Mouse (Mus musculus) MEL (cell line): ENCODE measurements around the gene Eif2ak1. TPM values are rescaled to one million over a fixed set of nuclear protein-coding genes. Genes with fewer than 3 reads are reported as not detected.

Experiments used
- DNase-seq: peaks from one replicate; pipeline ENCODE4 v3.0.0; 2011; ENCODE audit warnings: low read depth, low spot score
- H3K27ac ChIP-seq: 2 replicates; pipeline ENCODE4 v1.5.1; 2012; ENCODE audit warnings: low read depth, mild to moderate bottlenecking, control low read depth, low read length, moderate library complexity; ENCODE audit not compliant: control insufficient read depth
- H3K27me3 ChIP-seq, 2 experiments: fragments of 150-350 bp in 1 of 2; sonication (generic) in 1 of 2; 2 replicates each; pipeline ENCODE4 v1.6.1; 2012; ENCODE audit warnings: low read length in 2 of 2, mild to moderate bottlenecking in 2 of 2, improper control_type of control experiment in 1 of 2, moderate library complexity in 1 of 2; ENCODE audit not compliant: insufficient read depth in 2 of 2, control insufficient read depth in 1 of 2
- H3K36me3 ChIP-seq, 2 experiments: 2 replicates each; pipeline ENCODE4 v1.6.1; 2012 to 2014; ENCODE audit warnings: low read length in 2 of 2, improper control_type of control experiment in 1 of 2, inconsistent platforms in 1 of 2, mild to moderate bottlenecking in 1 of 2; ENCODE audit not compliant: insufficient read depth in 2 of 2, control insufficient read depth in 1 of 2
- H3K4me1 ChIP-seq, 2 experiments: fragments of 150-350 bp in 1 of 2; sonication (generic) in 1 of 2; 2 replicates each; pipeline ENCODE4 v1.6.1; 2012; ENCODE audit warnings: low read length in 2 of 2, improper control_type of control experiment in 1 of 2, mild to moderate bottlenecking in 1 of 2; ENCODE audit not compliant: insufficient read depth in 2 of 2, control insufficient read depth in 1 of 2
- H3K4me3 ChIP-seq, 2 experiments: fragments of 150-350 bp in 1 of 2; sonication (generic) in 1 of 2; 2 replicates each; pipeline ENCODE4 v1.5.1; 2012; ENCODE audit warnings: low read depth in 2 of 2, low read length in 2 of 2, mild to moderate bottlenecking in 2 of 2, moderate library complexity in 2 of 2, control low read depth in 1 of 2, improper control_type of control experiment in 1 of 2; ENCODE audit not compliant: control insufficient read depth in 1 of 2, insufficient read depth in 1 of 2
- H3K79me2 ChIP-seq: 2 replicates; pipeline ENCODE4 v1.6.1; 2012; ENCODE audit warnings: mild to moderate bottlenecking, low read length, moderate library complexity; ENCODE audit not compliant: control insufficient read depth, poor library complexity, insufficient read depth
- H3K9ac ChIP-seq: 2 replicates; pipeline ENCODE4 v1.6.1; 2012; ENCODE audit warnings: low read depth, mild to moderate bottlenecking, control low read depth, low read length, moderate library complexity; ENCODE audit not compliant: control insufficient read depth, poor library complexity, severe bottlenecking
- H3K9me3 ChIP-seq: fragments of 150-350 bp; sonication (generic); replicated peaks from 2 replicates; pipeline ENCODE4 v1.6.1; 2012; ENCODE audit warnings: mild to moderate bottlenecking, low read length, improper control_type of control experiment, moderate library complexity; ENCODE audit not compliant: insufficient read depth
- BHLHE40 ChIP-seq: IDR thresholded peaks from 2 replicates; pipeline ENCODE4 v1.6.1; 2012; ENCODE audit warnings: low read depth, mild to moderate bottlenecking, inconsistent platforms, low read length, improper control_type of control experiment, borderline replicate concordance
- CHD2 ChIP-seq: IDR thresholded peaks from 2 replicates; pipeline ENCODE4 v1.6.1; 2011; ENCODE audit warnings: low read length, improper control_type of control experiment
- CTCF ChIP-seq, 3 experiments: IDR thresholded peaks in 2 of 3; conservative IDR thresholded peaks in 1 of 3; 2 replicates each; pipeline ENCODE4 v1.5.1; 2011 to 2012; ENCODE audit warnings: low read length in 3 of 3, low read depth in 2 of 3, mild to moderate bottlenecking in 2 of 3, improper control_type of control experiment in 1 of 3, inconsistent platforms in 1 of 3, mixed read lengths in 1 of 3, moderate library complexity in 1 of 3; ENCODE audit not compliant: control insufficient read depth in 1 of 3, insufficient read depth in 1 of 3, poor library complexity in 1 of 3, severe bottlenecking in 1 of 3
- E2F4 ChIP-seq: IDR thresholded peaks from 2 replicates; pipeline ENCODE4 v1.6.1; 2011; ENCODE audit warnings: low read depth, low read length, improper control_type of control experiment, borderline replicate concordance
- ETS1 ChIP-seq: IDR thresholded peaks from 2 replicates; pipeline ENCODE4 v1.6.1; 2012; ENCODE audit warnings: low read depth, mild to moderate bottlenecking, inconsistent platforms, low read length, improper control_type of control experiment, moderate library complexity
- GABPA ChIP-seq: IDR thresholded peaks from 2 replicates; pipeline ENCODE4 v1.6.1; 2012; ENCODE audit warnings: low read depth, mild to moderate bottlenecking, inconsistent platforms, low read length, improper control_type of control experiment, moderate library complexity
- GATA1 ChIP-seq: IDR thresholded peaks from 2 replicates; pipeline ENCODE4 v1.6.1; 2011; ENCODE audit warnings: low read depth, low read length, improper control_type of control experiment
- HCFC1 ChIP-seq: IDR thresholded peaks from 2 replicates; pipeline ENCODE4 v1.6.1; 2012; ENCODE audit warnings: low read depth, mild to moderate bottlenecking, inconsistent platforms, low read length, improper control_type of control experiment, moderate library complexity
- JUND ChIP-seq: IDR thresholded peaks from 2 replicates; pipeline ENCODE4 v1.6.1; 2011; ENCODE audit warnings: low read depth, mild to moderate bottlenecking, improper control_type of control experiment, low read length
- MAFK ChIP-seq: IDR thresholded peaks from 2 replicates; pipeline ENCODE4 v1.6.1; 2011; ENCODE audit warnings: low read depth, mild to moderate bottlenecking, low read length, improper control_type of control experiment, borderline replicate concordance
- MAX ChIP-seq: IDR thresholded peaks from 2 replicates; pipeline ENCODE4 v1.6.1; 2011; ENCODE audit warnings: low read length, improper control_type of control experiment
- MYC ChIP-seq: IDR thresholded peaks from 2 replicates; pipeline ENCODE4 v1.6.1; 2011; ENCODE audit warnings: low read depth, mild to moderate bottlenecking, low read length, improper control_type of control experiment, moderate library complexity
- NRF1 ChIP-seq: IDR thresholded peaks from 2 replicates; pipeline ENCODE4 v1.6.1; 2014; ENCODE audit warnings: low read depth, mild to moderate bottlenecking, inconsistent platforms, low read length, improper control_type of control experiment, moderate library complexity; ENCODE audit not compliant: poor library complexity, insufficient read depth, severe bottlenecking
- RAD21 ChIP-seq: IDR thresholded peaks from 2 replicates; pipeline ENCODE4 v1.6.1; 2011; ENCODE audit warnings: mild to moderate bottlenecking, low read depth, low read length, improper control_type of control experiment
- SMC3 ChIP-seq: IDR thresholded peaks from 2 replicates; pipeline ENCODE4 v1.6.1; 2011; ENCODE audit warnings: low read depth, low read length, improper control_type of control experiment
- TCF12 ChIP-seq: IDR thresholded peaks from 2 replicates; pipeline ENCODE4 v1.6.1; 2014; ENCODE audit warnings: low read depth, mild to moderate bottlenecking, inconsistent platforms, low read length, improper control_type of control experiment, moderate library complexity
- UBTF ChIP-seq: IDR thresholded peaks from 2 replicates; pipeline ENCODE4 v1.6.1; 2012; ENCODE audit warnings: low read depth, mild to moderate bottlenecking, inconsistent platforms, low read length, improper control_type of control experiment, moderate library complexity, borderline replicate concordance; ENCODE audit not compliant: insufficient read depth
- ZKSCAN1 ChIP-seq: IDR thresholded peaks from 2 replicates; pipeline ENCODE4 v1.6.1; 2012; ENCODE audit warnings: low read depth, mild to moderate bottlenecking, inconsistent platforms, low read length, improper control_type of control experiment, moderate library complexity
- ZNF384 ChIP-seq: IDR thresholded peaks from 2 replicates; pipeline ENCODE4 v1.6.1; 2012; ENCODE audit warnings: low read depth, mild to moderate bottlenecking, inconsistent platforms, low read length, improper control_type of control experiment
- polyA plus RNA-seq, 2 experiments: library from polyadenylated mRNA; stranded (reverse) in 1 of 2; unstranded in 1 of 2; fragments of >175 nt in 1 of 2; fragments of >200 nt in 1 of 2; gene quantifications; 2 replicates each; pipeline versions ENCODE4 v1.2.1 to v1.2.4; 2012; ENCODE audit warnings: low replicate concordance in 2 of 2, low read depth in 1 of 2; ENCODE audit not compliant: insufficient read length in 2 of 2, insufficient read depth in 1 of 2, missing spikeins in 1 of 2
- total RNA-seq: library from RNA; depleted of rRNA; stranded (reverse); fragments of 300-350 nt; gene quantifications from 2 replicates; pipeline ENCODE4 v1.2.3, GENCODE M21; 2012

The Eif2ak1 gene
- total and polyA plus RNA-seq, 3 experiments, result 14.8 to 33.5 (median 26.7) TPM

- H3K9ac ChIP-seq, result no peak overlapping the region
- no peaks in the 10 kb centered on the region for H3K27me3 ChIP-seq
- H3K4me3 ChIP-seq, result no peak overlapping the region
- TF ChIP-seq BHLHE40 (no peak), UBTF (no peak), RAD21 (no peak), ZKSCAN1 (no peak), TCF12 (no peak), CTCF (IDR thresholded peaks at IDR 0.05 in 2 of 3, conservative IDR thresholded peaks at IDR 0.05 in 1 of 3; ENCODE audit: control insufficient read depth in 1 of 3, insufficient read depth in 1 of 3, low read depth in 2 of 3, low read length in 3 of 3, poor library complexity in 1 of 3, severe bottlenecking in 1 of 3) (no peak), SMC3 (no peak), E2F4 (no peak), GATA1 (no peak), CHD2 (no peak), MAFK (no peak), MYC (no peak), ETS1 (no peak), GABPA (no peak), ZNF384 (no peak), HCFC1 (no peak), JUND (no peak), MAX (no peak)
- TF ChIP-seq, all 39 proteins: peak for 0
- Histone ChIP-seq H3K9me3 (no peaks in the 10 kb centered on the region), H3K79me2 (no peaks in the 10 kb centered on the region; the same call in 1 of the 2 replicates), H3K27ac (no peak overlapping the region), H3K4me1 (no peaks in the 10 kb centered on the region), H3K36me3 (peaks cover 0 to 10% of the 10 kb centered on the region in 2 experiments; a peak in 1 of 4 replicates)
- DNase-seq, result no peak
These were observed 54.1 kb downstream of the Eif2ak1 start for GRCm38 (mm10) chr5:143871547-143872169.

GRCm38 (mm10) chr5:143874571-143874970, 57.0 kb downstream of the Eif2ak1 start:
- no peak overlapping the region for H3K9ac ChIP-seq
- DNase-seq, result no peak
- no peaks in the 10 kb centered on the region for H3K9me3 ChIP-seq
- H3K27ac ChIP-seq, result no peak overlapping the region
- no peaks in the 10 kb centered on the region for H3K27me3 ChIP-seq
- H3K4me3 ChIP-seq, result no peak overlapping the region
- H3K36me3 ChIP-seq, result peaks cover 0 to 13% of the 10 kb centered on the region in 2 experiments; a peak in 2 of 4 replicates
- TF ChIP-seq CHD2, result no peak
- no peak for TF ChIP-seq NRF1
- H3K4me1 ChIP-seq, result no peaks in the 10 kb centered on the region
- no peaks in the 10 kb centered on the region; the same call in 1 of the 2 replicates for H3K79me2 ChIP-seq
